Comparison of ENCODE assay signal across 9 mouse cellular contexts in the genomic region with DNA sequence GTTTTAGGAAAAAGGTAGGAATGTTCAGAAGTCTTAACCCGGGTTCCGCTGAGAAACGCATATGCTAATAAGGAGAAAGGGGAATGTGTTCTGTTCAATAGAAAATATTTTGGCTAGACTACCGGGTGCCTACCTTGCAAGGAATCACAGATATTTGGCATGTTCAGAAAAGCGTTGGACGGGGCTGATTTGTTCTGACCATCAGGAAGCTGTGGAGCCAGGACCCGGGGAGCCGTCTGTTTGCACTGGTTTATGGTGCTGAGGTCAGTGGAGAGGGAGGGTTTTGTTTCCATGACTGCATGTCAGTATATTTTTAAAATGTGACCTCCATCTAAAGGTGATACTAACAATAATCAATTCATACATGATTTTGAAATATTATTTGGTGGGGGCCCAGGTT. TPM values are rescaled to one million over a fixed set of nuclear protein-coding genes. Genes with fewer than 3 reads are reported as not detected.
DNase-seq lines count a peak whose midpoint lies in the region; ATAC-seq and TF ChIP-seq lines count a peak whose summit lies in the region.
"Had no signal": no experiment of that assay in that cellular context is flagged by ENCODE, and none has a peak within 500 bp of the region (broad histone marks: within the 10 kb centered on the region; RNA-seq: fewer than 3 reads in every experiment).

No protein-coding gene starts in this region.

- no peak for TF ChIP-seq EP300 in lung, postnatal 0 days (IDR thresholded peaks at IDR 0.05)

- no peak overlapping the region for H3K9ac ChIP-seq in lung, embryonic 14.5 days
- H3K9ac ChIP-seq in lung, postnatal 0 days (replicated peaks; ENCODE audit: low read depth), result no peak overlapping the region
- peak overlapping the region; percentile 17; the same call in 1 of the 2 replicates for H3K9ac ChIP-seq in forebrain, embryonic 13.5 days
- no peak overlapping the region for H3K9ac ChIP-seq in limb, embryonic 13.5 days

- H3K4me1 ChIP-seq in lung, embryonic 14.5 days (ENCODE audit: insufficient read depth), result no peaks in the 10 kb centered on the region
- H3K4me1 ChIP-seq in lung, postnatal 0 days (ENCODE audit: insufficient read depth, low read depth, low read length), result no peaks in the 10 kb centered on the region
- H3K4me1 ChIP-seq in forebrain, embryonic 13.5 days, result peaks cover 45% of the 10 kb centered on the region
- peaks cover 19% of the 10 kb centered on the region for H3K4me1 ChIP-seq in limb, embryonic 13.5 days

- no peaks in the 10 kb centered on the region for H3K27me3 ChIP-seq in lung, embryonic 14.5 days (ENCODE audit: insufficient read depth, low read length)
- no peaks in the 10 kb centered on the region for H3K27me3 ChIP-seq in lung, postnatal 0 days (replicated peaks; ENCODE audit: insufficient read depth, low read length)
- H3K27me3 ChIP-seq in forebrain, embryonic 13.5 days, result no peaks in the 10 kb centered on the region
- no peaks in the 10 kb centered on the region for H3K27me3 ChIP-seq in limb, embryonic 13.5 days

- WGBS in lung, embryonic 14.5 days, result 59% methylated on average over 8 of the region's 8 CpGs
- 58% methylated on average over 8 of the region's 8 CpGs for WGBS in lung, postnatal 0 days
- WGBS in forebrain, embryonic 13.5 days, result 28% methylated on average over 8 of the region's 8 CpGs
- WGBS in limb, embryonic 13.5 days, result 59% methylated on average over 8 of the region's 8 CpGs

- H3K4me3 ChIP-seq in lung, embryonic 14.5 days (ENCODE audit: low read depth, low read length), result no peak overlapping the region
- H3K4me3 ChIP-seq in lung, postnatal 0 days (ENCODE audit: low read depth, low read length), result no peak overlapping the region
- peak overlapping the region; percentile 9; the same call in 1 of the 2 replicates for H3K4me3 ChIP-seq in forebrain, embryonic 13.5 days
- H3K4me3 ChIP-seq in limb, embryonic 13.5 days, result no peak overlapping the region

- no peak for ATAC-seq in lung, embryonic 14.5 days (ENCODE audit: insufficient read depth)
- ATAC-seq in lung, postnatal 0 days, result no peak
- peak; percentile 54; the same call in 1 of the 2 replicates for ATAC-seq in forebrain, embryonic 13.5 days
- ATAC-seq in limb, embryonic 13.5 days (ENCODE audit: low FRiP score, low read depth), result no peak
- ATAC-seq: activated CD4-positive, CD25-positive, alpha-beta regulatory T cell, adult 4 months had no signal

- TF ChIP-seq CTCF in lung, embryonic 14.5 days (IDR thresholded peaks at IDR 0.05; ENCODE audit: low read depth), result no peak
- TF ChIP-seq CTCF in lung, postnatal 0 days (IDR thresholded peaks at IDR 0.05), result no peak

- H3K4me2 ChIP-seq in lung, embryonic 14.5 days, result 0 out of 2 replicates have a peak overlapping the region, but pooled peaks have one; percentile 4
- no peak overlapping the region for H3K4me2 ChIP-seq in lung, postnatal 0 days (replicated peaks; ENCODE audit: low read depth, low read length)
- peak overlapping the region; percentile 48 for H3K4me2 ChIP-seq in forebrain, embryonic 13.5 days
- H3K4me2 ChIP-seq in limb, embryonic 13.5 days (replicated peaks), result peak overlapping the region; percentile 19

- peak overlapping the region; percentile 78; the same call in 1 of the 2 replicates for H3K27ac ChIP-seq in lung, embryonic 14.5 days (ENCODE audit: low read depth)
- no peak overlapping the region for H3K27ac ChIP-seq in lung, postnatal 0 days (ENCODE audit: low read length)
- peak overlapping the region; percentile 87 for H3K27ac ChIP-seq in forebrain, embryonic 13.5 days
- peak overlapping the region; percentile 79 for H3K27ac ChIP-seq in limb, embryonic 13.5 days

- no peaks in the 10 kb centered on the region for H3K9me3 ChIP-seq in lung, embryonic 14.5 days (ENCODE audit: low read depth, low read length)
- H3K9me3 ChIP-seq in lung, postnatal 0 days (ENCODE audit: low read length), result no peaks in the 10 kb centered on the region
- no peaks in the 10 kb centered on the region; the same call in 1 of the 2 replicates for H3K9me3 ChIP-seq in forebrain, embryonic 13.5 days (replicated peaks)
- no peaks in the 10 kb centered on the region for H3K9me3 ChIP-seq in limb, embryonic 13.5 days

- H3K36me3 ChIP-seq in lung, embryonic 14.5 days (ENCODE audit: insufficient read depth), result no peaks in the 10 kb centered on the region
- no peaks in the 10 kb centered on the region for H3K36me3 ChIP-seq in lung, postnatal 0 days (ENCODE audit: insufficient read depth, low read length)
- 0 out of 2 replicates have a peak, but pooled peaks cover 2% of the 10 kb centered on the region for H3K36me3 ChIP-seq in forebrain, embryonic 13.5 days (ENCODE audit: poor library complexity, severe bottlenecking)
- no peaks in the 10 kb centered on the region for H3K36me3 ChIP-seq in limb, embryonic 13.5 days

- no peak for DNase-seq in lung, embryonic 14.5 days
- DNase-seq in lung, postnatal 0 days (ENCODE audit: low spot score), result no peak
- DNase-seq in right cerebral cortex, postnatal 4 days, result no peak
- no peak for DNase-seq in right cerebral cortex, adult 18-20 months
- DNase-seq in lung, postnatal 10 days, result no peak
- DNase-seq: kidney, adult 18-20 months had no signal

RNA-seq across cellular contexts. Expression of a gene that starts 43.5 kb away (rescaled TPM):
- 0.62 and 0.66 TPM in 2 replicates for polyA plus RNA-seq in lung, embryonic 14.5 days (2014; fragmentation: Nextera tagmentation; extraction: Ambion mirVana)
- polyA plus RNA-seq in lung, postnatal 0 days (2015; fragmentation: Nextera tagmentation; extraction: Ambion mirVana), result 0.15 and 0.17 TPM in 2 replicates
- 16.8 and 17.8 TPM in 2 replicates for polyA plus RNA-seq in forebrain, embryonic 13.5 days (2015; fragmentation: Nextera tagmentation; extraction: Ambion mirVana)
- 7.8 and 8.6 TPM in 2 replicates for polyA plus RNA-seq in limb, embryonic 13.5 days (2015; fragmentation: Nextera tagmentation; extraction: Ambion mirVana)
